Mouse (Mus musculus) heart, embryonic 14.5 days (tissue): ENCODE results near the gene Shb. TPM values are rescaled to one million over a fixed set of nuclear protein-coding genes. Genes with fewer than 3 reads are reported as not detected.

Source experiments
- ATAC-seq: fragments of 200-750 bp; cut with Nextera tagmentation; 2 replicates; pipeline ENCODE4 v1.8.0; 2017; ENCODE audit warnings: low read depth, moderate TSS enrichment; ENCODE audit not compliant: insufficient number of reproducible peaks, insufficient read depth, low FRiP score
- H3K27ac ChIP-seq, 2 experiments: fragments of 200-500 bp in 1 of 2; fragments of 300-500 bp in 1 of 2; sonication (generic) in 1 of 2; replicated peaks in 1 of 2; 2 replicates each; pipeline ENCODE4 v1.5.1; 2012 to 2014; ENCODE audit warnings: low read depth in 2 of 2, low read length in 2 of 2, control low read depth in 1 of 2, mild to moderate bottlenecking in 1 of 2, mixed read lengths in 1 of 2; ENCODE audit not compliant: control insufficient read depth in 1 of 2, insufficient read depth in 1 of 2
- H3K27me3 ChIP-seq: fragments of 300-500 bp; sonication (generic); 2 replicates; pipeline ENCODE4 v1.6.1; 2014; ENCODE audit warnings: mild to moderate bottlenecking, low read length, control low read depth; ENCODE audit not compliant: control insufficient read depth, insufficient read depth
- H3K36me3 ChIP-seq: fragments of 300-500 bp; sonication (generic); 2 replicates; pipeline ENCODE4 v1.6.1; 2014; ENCODE audit warnings: mild to moderate bottlenecking, control low read depth, low read length, mixed read lengths; ENCODE audit not compliant: control insufficient read depth, insufficient read depth
- H3K4me1 ChIP-seq, 2 experiments: fragments of 200-500 bp in 1 of 2; fragments of 300-500 bp in 1 of 2; sonication (generic) in 1 of 2; 2 replicates each; pipeline ENCODE4 v1.6.1; 2012 to 2014; ENCODE audit warnings: low read length in 2 of 2, control low read depth in 1 of 2, mixed read lengths in 1 of 2; ENCODE audit not compliant: control insufficient read depth in 2 of 2, insufficient read depth in 2 of 2
- H3K4me2 ChIP-seq: fragments of 300-500 bp; sonication (generic); 2 replicates; pipeline ENCODE4 v1.6.1; 2014; ENCODE audit warnings: mild to moderate bottlenecking, low read length
- H3K4me3 ChIP-seq, 2 experiments: fragments of 200-500 bp in 1 of 2; fragments of 300-500 bp in 1 of 2; sonication (generic) in 1 of 2; 2 replicates each; pipeline ENCODE4 v1.5.1; 2012 to 2014; ENCODE audit warnings: low read length in 2 of 2, mild to moderate bottlenecking in 2 of 2, control low read depth in 1 of 2, low read depth in 1 of 2, moderate library complexity in 1 of 2; ENCODE audit not compliant: control insufficient read depth in 1 of 2, insufficient read depth in 1 of 2
- H3K9ac ChIP-seq: fragments of 300-500 bp; sonication (generic); 2 replicates; pipeline ENCODE4 v1.6.1; 2014; ENCODE audit warnings: mild to moderate bottlenecking, low read length
- H3K9me3 ChIP-seq: fragments of 300-500 bp; sonication (generic); 2 replicates; pipeline ENCODE4 v1.6.1; 2016; ENCODE audit warnings: low read length, control low read depth; ENCODE audit not compliant: control insufficient read depth
- WGBS: fragments of 180-500 bp; shearing (Covaris S2); extraction: QIAGEN DNeasy Blood & Tissue Kit; methylation state at CpG from one replicate; pipeline ENCODE4 v1.1.7; 2014; 5-methylcytosine and 5-hydroxymethylcytosine counted together
- polyA plus RNA-seq: library from polyadenylated mRNA; unstranded; fragments of >200 nt; fragmentation: Nextera tagmentation; extraction: Ambion mirVana; gene quantifications from 2 replicates; pipeline ENCODE4 v1.2.1, GENCODE M21; 2014

Gene Shb
- polyA plus RNA-seq, 1 experiment from 2014 or later: 19.0 TPM

DNA sequence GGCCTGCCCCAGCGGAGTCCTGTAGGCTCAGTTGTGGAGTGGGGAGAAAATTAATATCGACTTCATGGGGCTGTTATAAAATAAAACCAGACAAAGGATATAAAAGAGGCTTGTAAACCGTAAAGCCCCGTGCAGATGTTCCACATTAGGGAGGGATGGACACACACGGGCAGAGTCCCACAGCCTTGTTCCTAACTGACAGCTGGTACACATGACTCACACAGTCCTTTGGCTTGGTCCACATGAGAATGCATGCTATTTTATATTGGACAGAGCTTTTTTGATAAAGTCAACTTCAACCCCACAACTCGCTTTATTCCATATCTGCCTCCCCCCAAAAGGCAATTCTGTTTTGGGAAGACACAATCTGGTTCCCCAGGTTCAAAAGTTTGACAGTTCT, 59.6 kb downstream of the Shb start:
- Histone ChIP-seq H3K27me3 (no peaks in the 10 kb centered on the region), H3K4me2 (peak overlapping the region; percentile 35), H3K9me3 (peaks cover 6% of the 10 kb centered on the region; the same call in 1 of the 2 replicates), H3K9ac (peak overlapping the region; percentile 57), H3K27ac (peak overlapping the region; percentile 90 to 93), H3K4me1 (peaks cover 80 to 91% of the 10 kb centered on the region in 2 experiments), H3K36me3 (no peaks in the 10 kb centered on the region; the same call in 1 of the 2 replicates), H3K4me3 (no peak overlapping the region)
- ATAC-seq: no peak
- WGBS: 64% methylated on average over 6 of the region's 6 CpGs

DNA sequence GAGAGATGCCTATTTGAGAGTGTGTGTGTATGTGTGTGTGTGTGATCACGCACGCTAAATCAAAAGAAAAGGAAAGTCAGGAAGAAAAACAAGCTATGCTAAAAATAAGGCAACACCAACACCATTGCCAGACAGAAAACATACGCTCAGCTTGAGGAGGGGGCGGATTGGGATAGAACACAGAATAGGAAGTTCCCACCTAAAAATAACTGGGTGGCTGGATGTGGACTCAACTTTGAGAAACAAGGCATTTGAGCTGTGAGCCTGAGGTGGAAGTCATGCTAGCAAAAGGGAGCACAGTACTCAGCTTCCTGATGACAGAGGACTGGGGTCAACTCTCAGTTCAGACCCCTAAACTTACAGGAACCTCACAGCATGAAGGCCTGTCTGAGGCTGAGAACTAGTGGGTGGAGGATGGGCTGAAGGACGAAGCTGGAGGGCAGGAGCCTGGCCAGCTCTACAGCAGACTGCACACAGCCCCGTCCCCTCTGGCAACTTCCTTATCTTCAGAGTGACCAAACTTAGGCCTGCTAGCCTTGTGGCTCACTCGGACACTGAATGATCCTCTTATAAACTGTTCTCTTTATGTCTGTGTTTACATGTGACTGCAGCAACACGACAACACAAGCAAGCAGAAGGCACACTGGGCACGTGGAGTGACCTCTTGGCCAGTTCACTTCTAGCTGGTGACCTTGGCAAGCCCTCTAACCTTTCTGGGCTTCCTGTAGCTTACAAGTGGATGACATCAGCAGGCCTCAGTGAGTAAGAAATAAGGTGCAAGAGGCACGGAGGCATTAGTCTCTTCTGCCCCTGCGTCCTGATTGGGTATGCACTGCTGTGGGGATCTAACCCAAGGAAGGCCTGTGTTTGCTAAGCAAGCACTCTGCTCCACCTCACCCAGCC, 60.4 kb downstream of the Shb start:
- H3K4me1 ChIP-seq: peaks cover 81 to 91% of the 10 kb centered on the region in 2 experiments
- H3K27me3 ChIP-seq: no peaks in the 10 kb centered on the region
- 17% methylated on average over 11 of the region's 11 CpGs for WGBS
- H3K9me3 ChIP-seq: peaks cover 6% of the 10 kb centered on the region; the same call in 1 of the 2 replicates
- no peak for ATAC-seq
- peak overlapping the region; percentile 90 to 93 for H3K27ac ChIP-seq
- H3K36me3 ChIP-seq: no peaks in the 10 kb centered on the region; the same call in 1 of the 2 replicates
- no peak overlapping the region for H3K4me3 ChIP-seq
- no peak overlapping the region; the same call in 1 of the 2 replicates for H3K4me2 ChIP-seq
- H3K9ac ChIP-seq: peak overlapping the region; percentile 57

DNA sequence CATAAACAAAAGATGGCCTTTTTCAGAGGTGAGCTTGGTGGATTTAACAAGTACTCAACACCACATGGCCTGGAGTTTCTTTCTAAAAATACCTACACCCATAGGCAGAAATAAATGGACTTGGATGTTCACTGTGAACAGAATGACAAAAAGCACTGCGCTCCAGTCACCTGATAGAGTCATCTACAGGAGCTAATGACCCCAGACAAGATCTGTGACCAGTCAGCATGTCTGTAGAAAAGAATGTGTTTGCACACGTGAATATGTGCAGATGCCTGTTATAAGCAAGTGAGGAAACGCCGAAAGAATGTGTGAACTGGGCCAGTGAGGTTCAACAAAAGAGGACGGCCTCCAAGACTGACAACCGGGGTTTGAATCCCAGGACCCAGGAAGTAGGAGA, 63.2 kb downstream of the Shb start:
- no peak overlapping the region for H3K4me3 ChIP-seq
- peak overlapping the region; percentile 62 for H3K9ac ChIP-seq
- H3K4me1 ChIP-seq: peaks cover 66 to 86% of the 10 kb centered on the region in 2 experiments
- peaks cover 6% of the 10 kb centered on the region; the same call in 1 of the 2 replicates for H3K36me3 ChIP-seq
- peaks cover 6% of the 10 kb centered on the region; the same call in 1 of the 2 replicates for H3K9me3 ChIP-seq
- H3K27me3 ChIP-seq: no peaks in the 10 kb centered on the region
- WGBS: 23% methylated on average over 6 of the region's 6 CpGs
- H3K4me2 ChIP-seq: no peak overlapping the region; the same call in 1 of the 2 replicates
- H3K27ac ChIP-seq: peak overlapping the region; percentile 91 to 93
- ATAC-seq: 0 out of 2 replicates have a peak, but pooled peaks have one; percentile 15

DNA sequence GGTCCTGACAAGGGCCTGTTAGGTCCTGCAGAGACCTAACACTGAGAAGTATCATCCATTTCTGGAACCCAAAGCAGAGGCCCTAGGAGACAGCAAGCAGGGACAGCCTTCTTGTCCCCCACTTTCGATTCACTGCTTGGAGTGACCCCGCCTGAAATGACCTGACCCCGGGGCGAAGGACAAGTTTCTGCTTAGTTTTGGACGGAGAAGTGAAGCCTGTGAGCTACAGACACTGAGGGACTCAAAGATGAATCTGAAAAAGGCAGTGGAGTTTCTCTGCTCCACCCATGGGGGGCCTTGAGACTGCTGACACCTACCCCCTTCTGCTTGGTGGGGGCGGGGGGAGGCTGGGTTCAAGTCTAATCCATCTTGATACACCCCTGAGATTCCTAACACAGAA, 63.8 kb downstream of the Shb start:
- no peak for ATAC-seq
- WGBS: 58% methylated on average over 6 of the region's 6 CpGs

DNA sequence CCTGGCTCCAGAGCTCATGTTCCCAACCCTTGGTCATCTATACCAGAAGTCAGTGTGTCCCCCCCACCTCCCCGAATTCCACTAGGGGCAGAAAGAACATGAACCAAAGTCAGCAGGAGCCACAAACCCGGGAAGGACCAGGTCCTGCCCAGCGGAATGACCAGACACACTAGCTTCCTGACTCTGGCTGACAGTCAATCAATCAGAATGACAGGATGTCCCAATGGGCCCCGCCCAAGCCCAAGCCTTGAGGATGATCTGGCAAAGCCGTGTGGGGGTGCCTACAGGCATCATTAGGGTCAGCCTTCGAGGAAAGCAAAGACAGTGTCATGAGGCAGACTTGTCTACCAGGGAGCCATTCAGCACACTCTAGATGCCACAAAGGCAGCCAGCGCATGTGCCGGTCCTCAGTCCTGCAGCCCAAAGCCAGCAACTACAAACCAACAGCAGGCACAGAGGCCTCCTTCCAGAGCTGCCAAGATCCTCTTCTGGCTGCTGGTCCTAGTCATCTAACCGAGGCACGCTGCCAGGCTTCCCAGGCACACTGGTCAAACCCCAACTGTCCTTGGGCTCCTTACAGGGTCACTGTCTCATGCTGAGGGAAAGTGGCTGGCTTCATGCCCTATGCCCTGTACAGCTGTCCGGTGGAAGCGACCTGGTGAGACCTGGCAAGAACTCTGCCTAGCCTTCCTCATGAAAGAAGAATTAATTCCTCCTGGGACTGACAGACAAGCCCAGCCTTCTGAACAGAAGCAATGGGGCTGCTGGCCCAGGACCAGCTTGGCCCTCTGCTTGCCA, 65.0 kb downstream of the Shb start:
- Histone ChIP-seq H3K27ac (peak overlapping the region; percentile 84 to 93), H3K36me3 (peaks cover 6% of the 10 kb centered on the region; the same call in 1 of the 2 replicates), H3K4me1 (peaks cover 50 to 81% of the 10 kb centered on the region in 2 experiments), H3K27me3 (no peaks in the 10 kb centered on the region), H3K4me3 (no peak overlapping the region), H3K9me3 (peaks cover 6% of the 10 kb centered on the region; the same call in 1 of the 2 replicates), H3K9ac (peak overlapping the region; percentile 25; the same call in 1 of the 2 replicates), H3K4me2 (no peak overlapping the region)
- WGBS: 54% methylated on average over 12 of the region's 12 CpGs
- 0 out of 2 replicates have a peak, but pooled peaks have one; percentile 10 for ATAC-seq

More for the DNA sequence above, 63.8 kb downstream of the Shb start:
- H3K4me2 ChIP-seq: no peak overlapping the region
- H3K27ac ChIP-seq: peak overlapping the region; percentile 84 to 93
- H3K27me3 ChIP-seq: no peaks in the 10 kb centered on the region
- peaks cover 6% of the 10 kb centered on the region; the same call in 1 of the 2 replicates for H3K36me3 ChIP-seq
- H3K9me3 ChIP-seq: peaks cover 6% of the 10 kb centered on the region; the same call in 1 of the 2 replicates
- H3K4me3 ChIP-seq: no peak overlapping the region
- peak overlapping the region; percentile 62 for H3K9ac ChIP-seq
- peaks cover 60 to 82% of the 10 kb centered on the region in 2 experiments for H3K4me1 ChIP-seq

DNA sequence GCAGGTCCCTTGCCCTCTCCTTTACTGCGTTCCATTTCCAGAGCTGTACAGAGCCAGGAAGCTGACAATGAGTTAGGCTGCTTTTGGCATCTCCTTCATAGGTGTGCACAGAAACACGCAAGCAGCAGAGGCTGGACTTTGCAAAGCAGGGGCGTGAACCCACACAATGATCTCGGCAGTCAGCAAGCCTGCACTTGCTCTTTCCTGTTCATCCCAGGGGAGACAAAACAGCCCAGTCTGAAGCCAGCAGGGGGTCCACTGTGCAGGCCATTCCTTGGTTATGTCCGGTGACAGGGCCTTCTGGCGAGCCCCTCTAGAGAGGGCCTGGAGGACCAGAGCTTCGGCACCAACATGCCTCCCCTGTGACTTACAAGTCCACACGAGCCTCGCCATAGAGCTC, 67.3 kb downstream of the Shb start:
- Histone ChIP-seq H3K27ac (peak overlapping the region in 1 of 2 experiments; percentile 41; a peak in 1 of 4 replicates), H3K4me3 (no peak overlapping the region), H3K36me3 (peaks cover 6% of the 10 kb centered on the region; the same call in 1 of the 2 replicates), H3K9me3 (no peaks in the 10 kb centered on the region), H3K9ac (0 out of 2 replicates have a peak overlapping the region, but pooled peaks have one; percentile 14), H3K27me3 (no peaks in the 10 kb centered on the region), H3K4me2 (no peak overlapping the region), H3K4me1 (peaks cover 47 to 80% of the 10 kb centered on the region in 2 experiments)
- 65% methylated on average over 9 of the region's 9 CpGs for WGBS
- no peak for ATAC-seq

DNA sequence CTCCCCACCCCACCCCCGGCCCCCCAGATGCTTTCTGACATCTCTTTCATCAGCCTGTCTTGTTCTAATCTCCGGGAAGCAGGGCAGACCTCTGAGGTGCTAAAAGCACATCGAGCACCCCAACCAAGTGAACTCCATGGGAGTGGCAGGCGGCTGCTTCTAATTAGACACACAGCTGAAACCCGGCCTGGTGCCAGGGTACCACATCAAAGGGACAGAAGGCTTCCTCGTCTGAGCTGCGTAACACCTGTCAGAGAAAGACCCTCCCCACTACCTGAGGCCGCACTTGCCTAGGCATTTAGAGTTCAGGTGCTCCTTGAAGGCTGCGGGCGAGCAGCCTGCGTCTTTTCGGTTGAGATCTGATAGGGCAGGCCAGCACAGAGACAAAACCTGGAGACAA, 67.7 kb downstream of the Shb start:
- Histone ChIP-seq H3K27me3 (no peaks in the 10 kb centered on the region), H3K4me1 (peaks cover 48 to 80% of the 10 kb centered on the region in 2 experiments), H3K4me3 (no peak overlapping the region), H3K4me2 (no peak overlapping the region), H3K9ac (0 out of 2 replicates have a peak overlapping the region, but pooled peaks have one; percentile 14), H3K36me3 (0 out of 2 replicates have a peak, but pooled peaks cover 6% of the 10 kb centered on the region), H3K27ac (peak overlapping the region in 1 of 2 experiments; percentile 41; a peak in 1 of 4 replicates), H3K9me3 (no peaks in the 10 kb centered on the region)
- WGBS: 58% methylated on average over 12 of the region's 12 CpGs
- no peak for ATAC-seq
